ENCODE assay signal across 11 mouse cellular contexts in the genomic region with DNA sequence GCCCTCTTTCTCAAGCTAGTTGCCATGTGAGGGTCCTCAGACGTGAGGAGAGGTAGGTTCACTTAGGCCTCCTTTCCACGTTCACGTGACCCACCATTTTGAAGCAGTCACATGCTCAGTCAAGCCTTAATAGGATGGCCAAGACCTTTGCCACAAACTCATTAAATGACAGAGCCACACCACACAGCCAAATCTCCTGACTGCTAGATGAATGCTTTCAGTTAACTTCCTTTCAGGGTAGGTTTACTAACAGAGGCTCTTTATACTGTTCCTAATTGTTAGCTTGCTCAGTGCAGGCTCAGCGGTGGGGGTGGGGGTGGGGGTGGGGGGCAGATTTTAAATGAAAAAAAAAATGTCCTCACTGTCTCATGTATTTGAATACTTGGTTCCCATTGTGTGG.
"Had no signal": no experiment of that assay in that cellular context is flagged by ENCODE, and none has a peak within 500 bp of the region (broad histone marks: within the 10 kb centered on the region; RNA-seq: fewer than 3 reads in every experiment).

No protein-coding gene starts in this region.

- H3K27ac ChIP-seq: limb, embryonic 13.5 days; liver, embryonic 14.5 days; neural tube, embryonic 15.5 days had no signal

- H3K4me3 ChIP-seq: limb, embryonic 13.5 days; myocyte; neural tube, embryonic 15.5 days had no signal

- H3K9ac ChIP-seq: limb, embryonic 13.5 days; liver, embryonic 14.5 days; neural tube, embryonic 15.5 days had no signal

- H3K27me3 ChIP-seq: limb, embryonic 13.5 days; neural tube, embryonic 15.5 days had no signal

- H3K9me3 ChIP-seq: limb, embryonic 13.5 days; neural tube, embryonic 15.5 days had no signal

- H3K4me2 ChIP-seq: limb, embryonic 13.5 days; neural tube, embryonic 15.5 days had no signal

- DNase-seq: kidney, postnatal 14 days; left cerebral cortex, postnatal 4 days; lung, adult 18-20 months; right cerebral cortex, adult 18-20 months; right cerebral cortex, postnatal 25 days; thymus, adult 18-20 months; thymus, postnatal 14 days had no signal

- H3K36me3 ChIP-seq: limb, embryonic 13.5 days; neural tube, embryonic 15.5 days had no signal

- H3K4me1 ChIP-seq: neural tube, embryonic 15.5 days had no signal
